Mouse (Mus musculus): ENCODE measurements around the gene Opn3.

Gene Opn3

GRCm38 (mm10) chr1:175692246-175692996, at the start of gene Opn3, which contains the start of gene Chml:
TSS of gene Opn3 (minus strand) at chr1:175692776.
TSS of gene Chml (minus strand) at chr1:175692901.
- peak; percentile 85 for ATAC-seq (ENCODE audit: low TSS enrichment)

DNA sequence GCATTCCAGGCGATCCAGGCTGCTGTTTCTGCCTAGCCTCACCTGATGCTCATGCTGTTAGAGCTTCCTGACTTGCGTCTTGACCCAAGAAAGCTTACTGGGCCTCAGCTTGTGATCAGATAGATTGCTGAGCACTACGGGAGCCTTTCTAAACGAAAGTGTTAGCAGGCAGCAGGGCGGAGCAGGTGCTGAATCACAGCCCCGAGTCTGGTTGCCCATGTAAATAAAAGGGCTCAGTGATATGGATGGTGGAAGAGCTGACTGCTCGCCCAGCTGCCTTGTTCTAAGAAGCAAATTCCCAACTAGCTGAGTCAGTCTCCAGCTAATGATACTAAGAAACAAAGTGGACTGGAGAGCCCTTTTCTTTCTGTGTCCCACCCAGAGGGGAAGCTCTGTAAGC, 33.2 kb upstream of the Opn3 start:
- no peak for ATAC-seq (ENCODE audit: low TSS enrichment)

GRCm38 (mm10) chr1:175716832-175717231, 24.3 kb upstream of the Opn3 start:
- ATAC-seq (ENCODE audit: low TSS enrichment): no peak

DNA sequence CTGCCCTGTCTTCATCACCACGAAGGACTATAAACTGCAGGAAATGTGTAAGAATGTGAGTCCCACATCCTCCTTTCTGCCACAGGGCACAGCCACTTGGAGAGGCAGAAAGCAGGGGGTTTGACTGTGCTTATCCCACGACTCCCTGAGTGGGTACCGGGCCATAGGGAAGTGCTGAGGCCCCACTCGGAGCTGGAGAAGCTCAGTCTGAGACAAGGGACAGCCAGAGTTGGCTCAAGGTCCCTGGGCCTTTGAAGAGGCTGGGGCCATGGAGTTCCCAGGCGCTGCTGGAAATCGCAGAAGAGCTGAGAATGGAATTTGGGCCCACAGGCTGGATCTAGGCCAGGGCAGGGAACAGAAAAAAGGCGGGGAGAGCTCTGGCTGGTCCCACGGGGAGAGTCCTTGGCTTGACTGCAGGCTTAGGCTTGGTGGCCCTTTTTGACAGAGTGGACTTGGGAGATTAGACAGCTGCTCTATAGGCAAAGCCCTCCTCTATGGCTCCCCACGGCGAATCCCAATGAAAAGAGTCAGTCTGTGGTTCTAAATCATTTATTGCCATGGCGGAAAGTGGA, 19.8 kb upstream of the Opn3 start:
- ATAC-seq (ENCODE audit: low TSS enrichment): no peak

DNA sequence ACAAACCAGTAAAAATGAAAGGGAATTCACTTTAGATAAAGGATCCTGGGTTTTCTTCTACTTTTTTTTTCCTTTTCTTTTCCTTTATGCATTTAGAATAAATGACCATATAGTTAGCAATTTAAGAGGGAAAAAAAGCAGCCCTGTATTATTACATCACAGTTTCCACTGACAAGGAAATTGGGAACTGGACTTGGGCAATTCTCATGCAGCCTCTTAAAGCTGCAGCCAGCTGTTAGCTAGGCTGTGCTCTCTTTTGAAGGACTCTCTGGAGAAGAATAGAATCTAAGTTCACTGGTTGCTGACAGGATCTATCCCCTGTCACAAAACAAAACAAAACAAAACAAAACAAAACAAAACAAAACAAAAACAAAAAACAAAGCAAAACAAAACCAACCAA, 15.4 kb upstream of the Opn3 start:
- ATAC-seq (ENCODE audit: low TSS enrichment): no peak

- no peak for ATAC-seq (ENCODE audit: low TSS enrichment)
These were observed 15.0 kb upstream of the Opn3 start for GRCm38 (mm10) chr1:175707599-175707998.

GRCm38 (mm10) chr1:175701145-175701544, 8.6 kb upstream of the Opn3 start:
- ATAC-seq (ENCODE audit: low TSS enrichment): no peak

DNA sequence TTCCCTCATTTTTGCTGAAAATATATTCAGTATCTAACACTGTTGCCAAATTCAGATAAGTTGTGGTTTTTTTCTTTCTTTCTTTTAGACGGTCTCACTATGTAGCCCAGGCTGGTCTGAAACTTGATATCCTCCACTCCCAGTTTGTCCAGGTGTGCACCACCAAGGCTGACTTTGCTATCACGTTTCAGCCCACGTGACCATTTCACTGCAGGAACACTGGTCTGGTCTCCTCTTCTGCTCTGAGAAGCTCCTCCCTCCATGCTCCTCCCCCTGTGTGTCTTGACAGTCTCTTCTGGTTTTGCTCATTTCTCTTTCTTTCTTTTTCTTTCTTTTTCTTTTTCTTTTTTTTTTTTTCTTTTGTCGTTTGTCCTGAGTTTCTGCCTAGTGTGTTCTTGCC, 7.2 kb upstream of the Opn3 start:
- ATAC-seq (ENCODE audit: low TSS enrichment): peak; percentile 32; the same call in 1 of the 2 replicates

DNA sequence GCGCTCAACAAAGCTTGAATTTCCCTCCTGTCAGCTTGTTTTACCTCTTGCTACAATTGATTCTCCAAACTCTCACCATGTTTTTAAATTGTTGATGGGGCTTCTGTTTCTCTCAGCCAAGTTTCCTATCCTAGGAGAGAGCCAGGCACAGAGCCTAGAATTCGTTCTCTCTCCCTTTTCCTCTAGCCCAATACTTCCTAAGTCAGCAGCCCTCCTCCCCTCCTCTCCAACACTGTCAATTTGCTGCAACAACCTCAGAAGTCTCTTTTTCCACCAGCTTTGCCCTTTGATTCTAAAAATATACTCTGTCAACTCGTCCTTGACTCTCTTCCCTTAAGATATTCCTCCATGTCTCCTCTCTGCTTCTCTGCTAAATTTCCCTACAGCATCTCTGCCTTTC, 6.8 kb upstream of the Opn3 start:
- peak; percentile 62 for ATAC-seq (ENCODE audit: low TSS enrichment)

DNA sequence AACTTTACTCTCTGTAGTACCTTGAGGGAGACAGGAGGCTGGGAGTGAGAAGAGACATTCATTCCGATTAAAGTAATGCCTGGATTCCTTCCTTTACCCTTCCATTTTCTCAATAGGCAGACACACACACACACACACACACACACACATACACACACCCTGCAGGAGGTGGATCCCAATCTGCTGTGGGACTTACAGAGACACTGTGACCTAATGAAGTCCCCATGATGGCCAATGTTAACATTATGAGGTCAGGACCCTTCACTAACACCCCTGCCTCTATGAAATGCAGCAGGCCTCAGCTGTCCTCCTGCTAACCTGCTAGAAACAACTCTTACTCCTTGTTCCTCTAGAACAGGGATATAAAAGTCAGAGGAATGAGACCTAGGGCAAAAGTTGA, 5.7 kb upstream of the Opn3 start, which contains the start of gene Wdr64:
Wdr64 (plus strand) TSS at position 301 of the 400 bp plus-strand sequence.
- no peak for ATAC-seq (ENCODE audit: low TSS enrichment)

GRCm38 (mm10) chr1:175693429-175693960, 919 bp upstream of the Opn3 start:
- peak; percentile 6; the same call in 1 of the 2 replicates for ATAC-seq (ENCODE audit: low TSS enrichment)

- ATAC-seq (ENCODE audit: low TSS enrichment): peak; percentile 50
These were observed 403 bp upstream of the Opn3 start for GRCm38 (mm10) chr1:175692997-175693361.

DNA sequence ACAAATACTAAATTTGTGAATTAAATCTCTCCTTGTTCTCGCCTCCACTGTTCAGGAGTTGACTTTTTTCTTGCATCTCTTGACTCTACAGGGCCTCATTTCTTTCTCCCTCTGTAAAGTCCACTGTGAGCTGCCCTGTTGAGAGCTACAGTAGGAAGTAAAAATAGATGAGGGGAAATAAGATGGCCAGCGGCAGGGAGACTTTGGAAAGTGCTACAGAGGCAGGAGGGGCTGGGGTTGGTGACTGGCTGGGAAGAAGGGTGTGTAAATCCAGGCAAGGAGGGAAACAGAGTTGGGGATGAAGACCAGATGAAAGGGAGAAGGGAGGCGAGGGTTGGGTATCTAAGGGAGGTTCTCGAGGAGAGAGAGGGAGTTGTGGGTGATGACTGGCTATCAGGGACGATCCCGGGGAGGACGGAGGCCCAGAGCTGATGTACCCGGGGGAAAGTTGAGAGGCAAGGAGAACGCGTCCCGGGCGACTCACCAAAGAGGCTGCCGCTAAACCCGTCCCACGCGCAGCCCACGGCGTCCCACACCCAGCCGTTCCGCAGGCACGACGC, 810 bp downstream of the Opn3 start:
- peak; percentile 7 for ATAC-seq (ENCODE audit: low TSS enrichment)

- ATAC-seq (ENCODE audit: low TSS enrichment): no peak
These were observed 11.6 kb downstream of the Opn3 start for GRCm38 (mm10) chr1:175680995-175681394.

DNA sequence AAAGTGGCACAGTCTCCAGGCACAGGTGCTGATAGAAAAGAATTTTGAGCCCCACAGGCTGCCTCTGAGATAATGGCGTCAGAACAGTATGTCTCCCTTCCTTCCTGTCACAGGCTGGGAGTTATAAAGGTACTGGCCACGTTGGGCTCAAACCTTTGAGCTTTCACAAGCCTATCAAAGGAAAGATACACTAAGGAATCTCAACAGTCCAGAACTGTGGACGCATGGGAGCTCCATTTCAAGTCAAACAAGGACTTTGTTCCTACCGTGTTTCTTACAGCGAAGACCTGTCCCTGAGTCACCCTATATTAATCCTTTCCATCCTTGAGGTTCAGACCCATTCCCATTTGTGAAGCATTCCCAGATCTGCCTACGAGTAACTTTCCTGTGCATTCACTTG, 15.1 kb downstream of the Opn3 start:
- no peak for ATAC-seq (ENCODE audit: low TSS enrichment)

DNA sequence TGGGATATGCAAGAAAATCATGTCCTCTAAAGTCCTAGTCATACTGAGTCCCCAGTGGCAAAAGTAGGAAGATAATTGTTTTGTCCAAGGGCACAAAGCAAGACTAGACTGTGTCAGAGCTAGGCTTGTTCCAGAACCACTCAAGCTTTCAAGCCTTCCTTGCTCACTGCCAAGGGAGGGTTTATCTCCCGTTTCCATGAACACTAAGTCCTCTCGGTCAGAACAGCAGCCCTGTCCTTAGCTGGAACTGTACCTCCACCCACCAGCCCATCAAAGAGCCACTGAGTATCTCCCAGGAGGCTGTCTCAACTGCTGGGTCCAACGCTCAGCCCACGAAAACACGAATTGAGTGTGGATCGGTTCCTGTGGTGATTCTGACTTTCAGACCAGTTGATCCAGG, 17.5 kb downstream of the Opn3 start:
- no peak for ATAC-seq (ENCODE audit: low TSS enrichment)

GRCm38 (mm10) chr1:175673563-175674325, 18.8 kb downstream of the Opn3 start:
- no peak for ATAC-seq (ENCODE audit: low TSS enrichment)

DNA sequence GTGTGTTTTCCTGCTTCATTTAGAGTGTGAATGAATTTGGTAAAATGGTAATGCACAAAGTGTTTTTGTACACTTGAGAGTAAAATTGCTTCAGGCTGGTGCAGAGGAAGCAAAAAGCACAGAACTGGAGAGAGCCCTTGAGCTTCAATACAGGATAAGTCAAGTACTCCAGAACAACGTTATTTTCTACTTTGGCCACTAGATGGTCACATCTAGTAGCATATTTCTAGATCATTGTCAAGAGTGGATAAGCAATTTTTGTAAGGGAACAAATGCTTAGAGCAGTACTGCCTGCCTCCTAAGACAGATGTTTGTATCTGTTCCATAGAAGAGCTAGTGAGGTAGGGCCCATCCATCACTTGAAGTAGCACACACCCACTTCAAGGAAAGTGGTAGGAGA, 20.9 kb downstream of the Opn3 start:
- ATAC-seq (ENCODE audit: low TSS enrichment): peak; percentile 63

GRCm38 (mm10) chr1:175670042-175670441, 22.5 kb downstream of the Opn3 start:
- ATAC-seq (ENCODE audit: low TSS enrichment): no peak

DNA sequence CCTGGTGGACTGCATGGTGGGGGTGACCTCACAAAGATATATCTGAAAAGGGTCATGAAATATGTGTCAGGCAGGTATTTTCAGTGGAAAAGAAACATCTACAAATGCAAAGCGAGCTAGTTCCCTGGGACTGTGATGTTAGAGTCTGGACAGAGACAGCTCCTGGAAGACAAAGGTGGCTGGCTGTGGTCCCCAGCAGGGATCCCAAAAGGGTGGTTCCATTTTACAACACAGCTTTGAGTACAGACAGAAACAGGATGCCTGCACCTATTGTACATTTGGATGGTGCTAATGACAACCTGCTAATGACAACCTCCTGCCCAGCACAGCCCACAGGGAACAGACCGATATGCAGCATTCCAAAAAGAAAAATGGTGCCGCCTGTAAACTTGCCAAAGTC, 23.1 kb downstream of the Opn3 start:
- 0 out of 2 replicates have a peak, but pooled peaks have one; percentile 2 for ATAC-seq (ENCODE audit: low TSS enrichment)

DNA sequence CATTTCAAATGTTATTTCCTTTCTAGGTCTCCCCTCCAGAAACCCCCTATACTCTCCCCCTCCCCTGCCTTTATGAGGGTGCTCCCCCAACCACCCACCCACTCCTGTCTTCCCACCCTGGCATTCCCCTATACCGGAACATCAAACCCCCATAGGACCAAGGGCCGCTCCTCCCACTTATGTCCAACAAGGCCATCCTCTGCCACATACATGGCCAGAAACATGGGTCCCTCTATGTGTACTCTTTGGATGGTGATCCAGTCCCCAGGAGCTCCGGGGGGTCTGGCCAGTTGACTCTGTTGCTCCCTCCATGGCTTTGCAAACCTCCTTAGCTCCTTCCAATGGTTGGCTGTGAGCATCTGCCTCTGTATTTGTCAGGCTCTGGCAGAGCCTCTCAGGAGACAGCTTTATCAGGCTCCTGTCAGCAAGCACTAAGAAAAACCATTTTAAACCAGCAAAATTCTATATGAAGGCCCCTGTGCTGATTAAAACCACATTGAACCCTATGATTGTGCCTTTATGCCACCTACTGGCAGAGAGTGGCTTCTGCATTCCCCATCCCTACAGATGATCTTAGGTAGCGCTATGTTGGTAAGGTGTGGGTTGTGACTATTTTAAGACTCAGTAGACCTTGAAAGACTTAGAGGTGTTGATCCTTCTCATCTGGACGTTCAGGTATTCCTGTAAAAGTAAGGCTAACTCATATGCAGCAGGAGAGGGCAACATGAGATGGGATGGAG, 23.7 kb downstream of the Opn3 start:
- ATAC-seq (ENCODE audit: low TSS enrichment): peak; percentile 95

All from frontal cortex, adult (tissue).